Mouse (Mus musculus) intestine, postnatal 0 days (tissue): Measurements from ENCODE around the gene Usp19. TPM values are rescaled to one million over a fixed set of nuclear protein-coding genes. Genes with fewer than 3 reads are reported as not detected.
A peak's percentile ranks its signal among the peaks of the same experiment; 100 is the strongest.

Experiments used
- ATAC-seq: fragments of 200-750 bp; cut with Nextera tagmentation; 2 replicates; pipeline ENCODE4 v1.8.0; 2017; ENCODE audit warnings: mild to moderate bottlenecking, moderate TSS enrichment, moderate library complexity
- H3K27ac ChIP-seq: fragments of 300-500 bp; sonication (generic); 2 replicates; pipeline ENCODE4 v1.5.1; 2014; ENCODE audit warnings: mild to moderate bottlenecking, low read depth, low read length, moderate library complexity
- H3K27me3 ChIP-seq: fragments of 300-500 bp; sonication (generic); replicated peaks from 2 replicates; pipeline ENCODE4 v1.6.1; 2014; ENCODE audit warnings: low read length, mixed read lengths; ENCODE audit not compliant: control insufficient read depth, insufficient read depth
- H3K36me3 ChIP-seq: fragments of 300-500 bp; sonication (generic); 2 replicates; pipeline ENCODE4 v1.6.1; 2014; ENCODE audit warnings: mild to moderate bottlenecking, moderate library complexity; ENCODE audit not compliant: control insufficient read depth, insufficient read depth
- H3K4me1 ChIP-seq: fragments of 300-500 bp; sonication (generic); replicated peaks from 2 replicates; pipeline ENCODE4 v1.6.1; 2014; ENCODE audit warnings: antibody characterized with exemption, low read length, mixed read lengths; ENCODE audit not compliant: control insufficient read depth, insufficient read depth
- H3K4me2 ChIP-seq: fragments of 300-500 bp; sonication (generic); replicated peaks from 2 replicates; pipeline ENCODE4 v1.6.1; 2014; ENCODE audit warnings: low read depth, mild to moderate bottlenecking, moderate library complexity
- H3K4me3 ChIP-seq: fragments of 300-500 bp; sonication (generic); 2 replicates; pipeline ENCODE4 v1.5.1; 2014; ENCODE audit warnings: low read depth, low read length
- H3K9ac ChIP-seq: fragments of 300-500 bp; sonication (generic); 2 replicates; pipeline ENCODE4 v1.6.1; 2014; ENCODE audit warnings: mild to moderate bottlenecking, low read depth, low read length
- H3K9me3 ChIP-seq: fragments of 300-500 bp; sonication (generic); 2 replicates; pipeline ENCODE4 v1.6.1; 2016; ENCODE audit warnings: mixed run types; ENCODE audit not compliant: control insufficient read depth
- CTCF ChIP-seq: sonication (generic); IDR thresholded peaks from 2 replicates; pipeline ENCODE4 v1.5.1; 2016; ENCODE audit warnings: low read depth, mild to moderate bottlenecking, control low read depth, antibody characterized with exemption, moderate library complexity
- WGBS: fragments of 180-500 bp; shearing (Covaris S2); extraction: QIAGEN DNeasy Blood & Tissue Kit; methylation state at CpG from one replicate; pipeline ENCODE4 v1.1.7; 2014; 5-methylcytosine and 5-hydroxymethylcytosine counted together
- polyA plus RNA-seq: library from polyadenylated mRNA; unstranded; fragments of >200 nt; fragmentation: Nextera tagmentation; extraction: Ambion mirVana; gene quantifications from 2 replicates; pipeline ENCODE4 v1.2.1, GENCODE M21; 2015

The Usp19 gene
- polyA plus RNA-seq, 1 experiment from 2014 or later: 17.2 TPM

DNA sequence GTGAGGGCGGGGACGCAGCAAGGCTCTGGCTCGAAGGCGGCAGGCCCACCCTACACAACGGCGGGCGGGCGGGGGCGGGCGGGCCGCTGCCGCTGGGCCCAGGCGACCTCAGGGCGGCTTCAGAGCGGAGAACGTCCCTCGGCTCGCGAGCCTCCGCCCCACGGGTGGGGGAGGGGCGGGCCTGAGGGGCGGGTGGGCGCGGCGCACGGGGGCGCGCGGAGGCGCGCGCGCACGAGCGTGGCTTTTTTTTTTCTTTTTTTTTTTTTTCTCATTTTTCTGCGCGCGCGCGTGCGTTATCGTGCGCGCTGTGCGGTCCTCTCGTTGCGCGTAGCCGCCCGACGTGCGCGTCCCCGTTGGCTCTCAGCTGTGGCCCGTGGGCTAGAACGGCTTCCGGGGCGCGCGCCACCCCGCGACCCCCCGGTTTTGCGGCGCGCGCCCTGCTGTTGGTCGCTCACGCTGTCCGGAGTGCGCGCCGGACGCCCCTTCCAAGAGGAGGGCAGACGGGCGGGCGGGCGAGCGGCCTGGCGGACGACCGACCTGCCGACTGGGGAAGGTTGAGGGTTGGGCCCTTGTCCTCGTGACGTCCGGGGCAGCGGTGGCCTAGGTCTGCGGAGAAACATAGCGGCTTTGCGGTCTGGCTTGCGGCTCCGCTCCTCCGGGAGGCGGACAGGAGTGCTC, 27.0 kb downstream of the Usp19 start:
- no peaks in the 10 kb centered on the region for H3K9me3 ChIP-seq
- H3K36me3 ChIP-seq: peaks cover 39% of the 10 kb centered on the region
- peak overlapping the region; percentile 99 for H3K27ac ChIP-seq
- 0% methylated on average over 47 of the region's 95 CpGs for WGBS
- H3K4me2 ChIP-seq: peak overlapping the region; percentile 69
- peak overlapping the region; percentile 99 for H3K9ac ChIP-seq
- peak overlapping the region; percentile 93 for H3K4me3 ChIP-seq
- H3K4me1 ChIP-seq: no peaks in the 10 kb centered on the region
- H3K27me3 ChIP-seq: no peaks in the 10 kb centered on the region
- no peak for TF ChIP-seq CTCF
- peak; percentile 72 for ATAC-seq

DNA sequence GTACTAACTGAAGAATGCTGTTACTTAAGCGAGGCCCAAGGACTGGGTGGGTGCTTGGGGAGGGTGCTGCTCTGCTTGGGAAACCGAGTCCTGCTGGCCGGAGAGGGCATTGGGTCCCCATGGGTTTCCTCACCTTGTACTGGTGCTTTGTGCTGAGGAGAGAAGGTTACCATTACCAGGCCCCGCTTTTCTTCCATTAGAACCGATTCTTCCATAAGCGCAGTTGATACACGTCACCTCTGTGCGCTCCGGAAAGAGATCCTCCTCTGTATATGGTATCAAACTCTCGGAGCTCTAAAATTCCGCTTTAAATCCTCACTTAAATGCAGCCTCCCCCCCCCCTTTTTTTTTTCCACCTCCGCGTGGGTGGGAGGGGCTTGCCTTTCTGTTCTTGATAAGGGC, 27.5 kb downstream of the Usp19 start:
- Histone ChIP-seq H3K27me3 (no peaks in the 10 kb centered on the region), H3K4me1 (no peaks in the 10 kb centered on the region), H3K36me3 (peaks cover 33% of the 10 kb centered on the region), H3K9me3 (no peaks in the 10 kb centered on the region), H3K9ac (peak overlapping the region; percentile 99), H3K4me3 (peak overlapping the region; percentile 93), H3K27ac (peak overlapping the region; percentile 99), H3K4me2 (peak overlapping the region; percentile 69)
- peak; percentile 4; the same call in 1 of the 2 replicates for ATAC-seq
- TF ChIP-seq CTCF: no peak; the same call in 1 of the 2 replicates
- WGBS: 0% methylated on average over 13 of the region's 13 CpGs

DNA sequence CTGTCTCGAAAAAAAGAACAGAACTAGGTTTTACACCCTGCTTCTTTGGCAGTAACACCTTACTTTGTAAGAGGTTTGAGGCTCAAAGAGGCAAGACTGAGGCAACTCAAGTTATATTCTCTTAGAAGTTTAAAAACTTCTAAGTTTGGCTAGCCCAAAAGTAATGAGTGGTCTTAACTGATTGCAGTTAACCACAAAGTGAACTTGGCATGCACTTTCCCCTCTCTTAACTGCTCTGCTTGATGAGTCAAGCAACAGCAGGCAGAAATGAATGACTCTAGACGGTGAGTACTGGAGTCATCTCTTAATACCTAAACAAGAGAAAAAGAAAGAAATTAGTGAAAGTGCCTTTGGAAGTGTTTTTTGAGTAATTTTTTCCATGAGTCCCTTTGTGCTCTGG, 31.2 kb downstream of the Usp19 start:
- no peak for ATAC-seq

DNA sequence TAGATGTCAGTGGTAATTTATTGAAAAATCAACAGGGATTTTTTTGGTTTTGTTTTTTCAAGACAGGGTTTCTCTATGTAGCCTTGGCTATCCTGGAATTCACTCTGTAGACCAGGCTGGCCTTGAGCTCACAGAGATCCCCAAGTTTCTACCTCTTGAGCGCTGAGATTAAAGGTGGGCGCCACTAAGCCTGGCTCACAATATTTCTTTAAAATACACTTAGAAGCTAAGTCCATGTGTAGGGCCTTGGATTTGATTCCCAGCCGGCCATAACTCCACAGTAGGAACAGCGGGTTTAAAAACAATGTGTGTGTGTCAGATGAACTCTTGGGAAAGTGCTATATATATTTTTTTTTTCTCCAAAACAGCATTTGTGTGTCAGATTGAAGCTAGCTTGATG, 32.9 kb downstream of the Usp19 start:
- H3K4me3 ChIP-seq: no peak overlapping the region
- TF ChIP-seq CTCF: no peak
- H3K9me3 ChIP-seq: no peaks in the 10 kb centered on the region
- no peaks in the 10 kb centered on the region for H3K4me1 ChIP-seq
- H3K9ac ChIP-seq: no peak overlapping the region
- H3K27me3 ChIP-seq: no peaks in the 10 kb centered on the region
- WGBS: 97% methylated on average over 4 of the region's 4 CpGs
- no peak for ATAC-seq
- no peak overlapping the region for H3K27ac ChIP-seq
- H3K36me3 ChIP-seq: peaks cover 5% of the 10 kb centered on the region
- H3K4me2 ChIP-seq: no peak overlapping the region

More for the DNA sequence above, 31.2 kb downstream of the Usp19 start:
- H3K9me3 ChIP-seq: no peaks in the 10 kb centered on the region
- no peaks in the 10 kb centered on the region for H3K4me1 ChIP-seq
- 0 out of 2 replicates have a peak, but pooled peaks cover 3% of the 10 kb centered on the region for H3K36me3 ChIP-seq
- 59% methylated on average over 2 of the region's 2 CpGs for WGBS
- TF ChIP-seq CTCF: no peak
- H3K27ac ChIP-seq: 0 out of 2 replicates have a peak overlapping the region, but pooled peaks have one; percentile 8
- no peak overlapping the region for H3K4me2 ChIP-seq
- no peaks in the 10 kb centered on the region for H3K27me3 ChIP-seq
- no peak overlapping the region for H3K9ac ChIP-seq
- H3K4me3 ChIP-seq: no peak overlapping the region

DNA sequence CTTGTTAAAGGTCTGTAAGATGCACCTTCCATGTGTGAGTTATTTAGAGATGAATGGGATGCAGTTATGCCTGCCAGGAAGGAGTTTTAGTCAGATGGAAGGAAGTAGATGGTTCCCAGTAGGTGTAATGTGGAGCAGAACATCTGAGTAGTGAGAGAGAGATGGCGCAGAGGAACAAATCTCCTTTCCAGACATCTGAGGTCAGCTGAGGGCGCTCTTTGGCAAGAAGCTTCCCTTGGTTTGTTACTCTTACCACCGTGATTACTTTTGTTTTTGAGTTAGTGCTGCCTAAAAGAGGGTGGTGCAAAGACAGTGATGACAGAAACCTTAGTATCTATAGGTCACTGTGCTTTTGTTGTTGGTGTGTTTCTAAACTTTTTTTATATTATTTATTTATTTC, 35.0 kb downstream of the Usp19 start:
- H3K27ac ChIP-seq: no peak overlapping the region
- TF ChIP-seq CTCF: no peak
- no peak for ATAC-seq
- no peak overlapping the region for H3K4me2 ChIP-seq
- peaks cover 22% of the 10 kb centered on the region for H3K36me3 ChIP-seq
- WGBS: 70% methylated on average over 3 of the region's 3 CpGs
- H3K9ac ChIP-seq: no peak overlapping the region
- no peaks in the 10 kb centered on the region for H3K9me3 ChIP-seq
- no peaks in the 10 kb centered on the region for H3K27me3 ChIP-seq
- H3K4me1 ChIP-seq: no peaks in the 10 kb centered on the region
- no peak overlapping the region for H3K4me3 ChIP-seq

DNA sequence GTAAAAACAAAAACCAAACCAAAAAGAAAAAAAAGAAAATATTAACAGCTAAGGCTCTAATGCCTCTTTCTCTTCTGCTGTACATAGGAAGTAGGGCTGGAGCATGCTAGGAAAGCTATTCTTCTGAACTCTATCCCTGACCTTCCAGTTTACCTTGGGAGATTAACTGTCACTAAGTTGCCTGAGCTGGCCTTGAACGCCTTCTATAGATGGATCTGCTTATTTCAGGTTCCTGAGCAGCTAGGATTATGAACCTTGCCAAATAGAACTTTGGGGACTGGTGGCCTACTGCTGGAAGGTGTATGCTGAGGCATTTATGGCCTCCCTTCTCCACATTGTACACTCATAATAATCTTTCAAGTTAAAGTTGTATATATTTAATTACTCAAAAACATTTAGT, 40.6 kb downstream of the Usp19 start:
- no peak for ATAC-seq
- TF ChIP-seq CTCF: no peak
- Histone ChIP-seq H3K27ac (no peak overlapping the region), H3K36me3 (peaks cover 73% of the 10 kb centered on the region), H3K9me3 (no peaks in the 10 kb centered on the region), H3K4me1 (no peaks in the 10 kb centered on the region), H3K4me2 (no peak overlapping the region), H3K9ac (no peak overlapping the region), H3K27me3 (no peaks in the 10 kb centered on the region), H3K4me3 (no peak overlapping the region)
- 94% methylated on average over 1 of the region's 1 CpGs for WGBS
